Mouse (Mus musculus) limb, embryonic 14.5 days (tissue): Measurements from ENCODE around the gene Tmtc2. TPM values are rescaled to one million over a fixed set of nuclear protein-coding genes. Genes with fewer than 3 reads are reported as not detected.

Experiments
- ATAC-seq: fragments of 200-750 bp; cut with Nextera tagmentation; 2 replicates; pipeline ENCODE4 v1.8.0; 2017; ENCODE audit warnings: low read depth, moderate number of reproducible peaks, moderate TSS enrichment; ENCODE audit not compliant: low FRiP score
- DNase-seq: peaks from one replicate; pipeline ENCODE4 v3.0.0-alpha.2; 2015; ENCODE audit warnings: low spot score
- H3K27ac ChIP-seq: fragments of 300-500 bp; sonication (generic); replicated peaks from 2 replicates; pipeline ENCODE4 v1.5.1; 2014; ENCODE audit warnings: low read depth, mild to moderate bottlenecking, low read length, moderate library complexity, mixed read lengths
- H3K27me3 ChIP-seq: fragments of 300-500 bp; sonication (generic); 2 replicates; pipeline ENCODE4 v1.6.1; 2014; ENCODE audit warnings: low read length, mixed read lengths; ENCODE audit not compliant: control insufficient read depth, insufficient read depth
- H3K36me3 ChIP-seq: fragments of 300-500 bp; sonication (generic); 2 replicates; pipeline ENCODE4 v1.6.1; 2014; ENCODE audit warnings: mild to moderate bottlenecking, low read length, moderate library complexity, mixed read lengths; ENCODE audit not compliant: control insufficient read depth, insufficient read depth
- H3K4me1 ChIP-seq: fragments of 300-500 bp; sonication (generic); 2 replicates; pipeline ENCODE4 v1.6.1; 2014; ENCODE audit warnings: antibody characterized with exemption, low read length, mixed read lengths; ENCODE audit not compliant: control insufficient read depth, insufficient read depth
- H3K4me2 ChIP-seq: fragments of 300-500 bp; sonication (generic); replicated peaks from 2 replicates; pipeline ENCODE4 v1.6.1; 2014; ENCODE audit warnings: low read depth, mild to moderate bottlenecking, low read length, moderate library complexity; ENCODE audit not compliant: severe bottlenecking
- H3K4me3 ChIP-seq: fragments of 300-500 bp; sonication (generic); replicated peaks from 2 replicates; pipeline ENCODE4 v1.5.1; 2014; ENCODE audit warnings: low read length
- H3K9ac ChIP-seq: fragments of 300-500 bp; sonication (generic); 2 replicates; pipeline ENCODE4 v1.6.1; 2014; ENCODE audit warnings: mild to moderate bottlenecking, low read depth, low read length, moderate library complexity; ENCODE audit not compliant: severe bottlenecking
- H3K9me3 ChIP-seq: fragments of 300-500 bp; sonication (generic); 2 replicates; pipeline ENCODE4 v1.6.1; 2016; ENCODE audit warnings: low read length; ENCODE audit not compliant: control insufficient read depth
- POLR2A ChIP-seq: fragments of 200-500 bp; IDR thresholded peaks from 2 replicates; pipeline ENCODE4 v1.8.0; 2012; ENCODE audit warnings: inconsistent platforms, mild to moderate bottlenecking, moderate library complexity, borderline replicate concordance; ENCODE audit not compliant: insufficient read depth, insufficient read length; ENCODE audit errors: extremely low read depth
- WGBS: fragments of 180-500 bp; shearing (Covaris S2); extraction: QIAGEN DNeasy Blood & Tissue Kit; methylation state at CpG from one replicate; pipeline ENCODE4 v1.1.7; 2014; 5-methylcytosine and 5-hydroxymethylcytosine counted together
- polyA plus RNA-seq, 2 experiments: library from polyadenylated mRNA; depleted of rRNA in 1 of 2; stranded (reverse) in 1 of 2; unstranded in 1 of 2; fragments of >200 nt; fragmentation: Nextera tagmentation in 1 of 2; extraction: Ambion mirVana in 1 of 2; gene quantifications; 2 replicates each; pipeline versions ENCODE4 v1.2.1 to v1.2.3; 2012 to 2014

Tmtc2 gene
- polyA plus RNA-seq, 2 experiments, result 16.5 to 25.0 TPM

- no peak overlapping the region for H3K9ac ChIP-seq
- H3K27ac ChIP-seq, result no peak overlapping the region
- no peaks in the 10 kb centered on the region for H3K27me3 ChIP-seq
- TF ChIP-seq POLR2A, result no peak
- H3K4me2 ChIP-seq, result no peak overlapping the region
- H3K4me1 ChIP-seq, result peaks cover 14% of the 10 kb centered on the region
- ATAC-seq (no peak), DNase-seq (no peak)
- H3K36me3 ChIP-seq, result peaks cover 20% of the 10 kb centered on the region
- no peak overlapping the region for H3K4me3 ChIP-seq
- WGBS, result 84% methylated on average over 3 of the region's 3 CpGs
- H3K9me3 ChIP-seq, result no peaks in the 10 kb centered on the region
Observed at GRCm38 (mm10) chr10:105507982-105508786, 66.1 kb downstream of the Tmtc2 start.

GRCm38 (mm10) chr10:105506046-105506445 is 68.2 kb downstream of the Tmtc2 start:
- Histone ChIP-seq H3K9me3 (no peaks in the 10 kb centered on the region), H3K4me1 (peaks cover 21% of the 10 kb centered on the region), H3K27ac (no peak overlapping the region), H3K27me3 (no peaks in the 10 kb centered on the region), H3K4me2 (no peak overlapping the region), H3K9ac (no peak overlapping the region), H3K4me3 (no peak overlapping the region), H3K36me3 (peaks cover 20% of the 10 kb centered on the region)
- ATAC-seq, result no peak
- TF ChIP-seq POLR2A, result no peak
- no peak for DNase-seq
- 88% methylated on average over 4 of the region's 4 CpGs for WGBS

- Histone ChIP-seq H3K27ac (no peak overlapping the region), H3K27me3 (no peaks in the 10 kb centered on the region), H3K4me1 (peaks cover 12% of the 10 kb centered on the region), H3K9me3 (no peaks in the 10 kb centered on the region), H3K4me2 (no peak overlapping the region), H3K9ac (no peak overlapping the region), H3K36me3 (peaks cover 20% of the 10 kb centered on the region), H3K4me3 (no peak overlapping the region)
- WGBS, result 74% methylated on average over 2 of the region's 2 CpGs
- DNase-seq (no peak), ATAC-seq (no peak)
- TF ChIP-seq POLR2A, result no peak
Observed at GRCm38 (mm10) chr10:105504472-105504871, 69.8 kb downstream of the Tmtc2 start.

GRCm38 (mm10) chr10:105501736-105502135 is 72.5 kb downstream of the Tmtc2 start:
- 15% methylated on average over 7 of the region's 7 CpGs for WGBS
- ATAC-seq, result no peak
- Histone ChIP-seq H3K9me3 (no peaks in the 10 kb centered on the region), H3K4me1 (peaks cover 7% of the 10 kb centered on the region; the same call in 1 of the 2 replicates), H3K27ac (no peak overlapping the region), H3K36me3 (peaks cover 13% of the 10 kb centered on the region), H3K4me3 (no peak overlapping the region), H3K27me3 (no peaks in the 10 kb centered on the region), H3K4me2 (no peak overlapping the region), H3K9ac (no peak overlapping the region)
- TF ChIP-seq POLR2A, result no peak
- DNase-seq, result no peak

- no peak for TF ChIP-seq POLR2A
- peaks cover 9% of the 10 kb centered on the region for H3K4me1 ChIP-seq
- H3K4me3 ChIP-seq, result no peak overlapping the region
- H3K36me3 ChIP-seq, result 0 out of 2 replicates have a peak, but pooled peaks cover 2% of the 10 kb centered on the region
- no peak for ATAC-seq
- H3K27me3 ChIP-seq, result no peaks in the 10 kb centered on the region
- WGBS, result 67% methylated on average over 4 of the region's 4 CpGs
- H3K9me3 ChIP-seq, result no peaks in the 10 kb centered on the region
- no peak overlapping the region for H3K4me2 ChIP-seq
- no peak overlapping the region for H3K9ac ChIP-seq
- DNase-seq, result no peak
- no peak overlapping the region for H3K27ac ChIP-seq
Observed at GRCm38 (mm10) chr10:105500482-105500881, 73.8 kb downstream of the Tmtc2 start.
